Mouse (Mus musculus) adrenal gland, adult 18-20 months (tissue): ENCODE data around the gene Selenom. TPM values are rescaled to one million over a fixed set of nuclear protein-coding genes. Genes with fewer than 3 reads are reported as not detected.
A peak's percentile ranks its signal among the peaks of the same experiment; 100 is the strongest.

ENCODE experiments used
- DNase-seq, 2 experiments: peaks; one replicate each; pipeline ENCODE4 v3.0.0; 2021 to 2022; ENCODE audit warnings: low spot score in 2 of 2
- long read RNA-seq, 2 experiments: library from polyadenylated mRNA; stranded (forward); transcript quantifications; one replicate each; pipeline ENCODE4 v2.0.0; 2021
- total RNA-seq, 2 experiments: library from RNA; stranded (reverse); gene quantifications; 1 replicate in 1 of 2; 2 replicates in 1 of 2; pipeline ENCODE4 v1.2.3; 2021

Selenom gene
- total RNA-seq: 10 to 100 TPM; 40.1 to 43.7 TPM
- long read RNA-seq, experiment 1, transcript Selenom-201 (5 exons, 707 nt): major isoform, 6 of 6 reads
- long read RNA-seq, experiment 1, partial matches to known transcripts: 0 of 6 reads
- long read RNA-seq, experiment 1, other reads (novel, unspliced or antisense): 0 of 6 reads
- long read RNA-seq, experiment 2, transcript Selenom-201 (5 exons, 707 nt): major isoform, 33 of 35 reads
- long read RNA-seq, experiment 2, partial matches to known transcripts: 1 of 35 reads
- long read RNA-seq, experiment 2, other reads (novel, unspliced or antisense): 1 of 35 reads

DNA sequence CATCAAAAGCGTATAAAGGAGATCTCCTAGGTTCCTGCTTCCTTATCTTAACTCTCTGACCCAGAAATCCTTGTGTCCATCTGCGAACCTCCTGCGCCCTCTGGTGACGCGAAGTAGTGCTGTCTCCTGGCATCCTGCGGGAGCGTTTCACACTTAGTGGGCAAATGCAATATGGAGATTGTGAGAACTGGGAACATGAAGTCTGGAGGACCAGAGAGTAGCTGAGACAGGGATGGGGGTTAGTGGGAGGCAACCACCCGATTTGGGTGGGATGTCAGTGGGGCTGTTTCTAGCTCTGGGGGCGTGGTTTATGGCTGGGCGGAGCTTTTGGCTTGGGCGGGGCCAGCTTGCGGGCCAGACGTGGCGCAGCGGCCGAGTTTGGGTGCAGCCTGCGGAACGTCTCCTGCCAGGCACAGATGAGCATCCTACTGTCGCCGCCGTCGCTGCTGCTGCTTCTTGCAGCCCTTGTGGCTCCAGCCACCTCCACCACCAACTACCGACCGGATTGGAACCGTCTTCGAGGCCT, at the start of gene Selenom:
Selenom (plus strand) TSS at position 156 of the 526 bp plus-strand sequence.
- peak; percentile 88 for DNase-seq

DNA sequence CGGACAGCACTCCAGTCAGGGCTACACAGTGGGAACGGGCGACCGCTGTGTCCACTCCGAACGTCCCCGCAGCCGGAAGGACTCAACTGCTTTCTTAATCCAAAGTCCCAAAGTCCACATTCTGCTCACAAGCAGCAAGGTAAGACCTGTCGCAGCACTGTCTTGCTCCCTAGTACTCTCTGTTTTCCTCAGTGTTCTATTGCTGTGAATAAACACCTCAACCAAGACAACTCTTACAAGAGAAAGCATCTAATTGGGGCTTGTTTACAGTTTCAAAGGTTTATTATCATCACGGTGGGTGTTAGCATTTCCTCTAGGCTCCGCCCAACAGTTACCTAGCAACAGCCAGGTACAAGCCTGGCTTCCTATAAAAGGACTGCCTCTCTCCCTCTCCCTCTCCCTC, 43.0 kb upstream of the Selenom start:
- no peak for DNase-seq

GRCm38 (mm10) chr11:3472484-3472883, 42.0 kb upstream of the Selenom start:
- peak; percentile 84 to 89 for DNase-seq

DNA sequence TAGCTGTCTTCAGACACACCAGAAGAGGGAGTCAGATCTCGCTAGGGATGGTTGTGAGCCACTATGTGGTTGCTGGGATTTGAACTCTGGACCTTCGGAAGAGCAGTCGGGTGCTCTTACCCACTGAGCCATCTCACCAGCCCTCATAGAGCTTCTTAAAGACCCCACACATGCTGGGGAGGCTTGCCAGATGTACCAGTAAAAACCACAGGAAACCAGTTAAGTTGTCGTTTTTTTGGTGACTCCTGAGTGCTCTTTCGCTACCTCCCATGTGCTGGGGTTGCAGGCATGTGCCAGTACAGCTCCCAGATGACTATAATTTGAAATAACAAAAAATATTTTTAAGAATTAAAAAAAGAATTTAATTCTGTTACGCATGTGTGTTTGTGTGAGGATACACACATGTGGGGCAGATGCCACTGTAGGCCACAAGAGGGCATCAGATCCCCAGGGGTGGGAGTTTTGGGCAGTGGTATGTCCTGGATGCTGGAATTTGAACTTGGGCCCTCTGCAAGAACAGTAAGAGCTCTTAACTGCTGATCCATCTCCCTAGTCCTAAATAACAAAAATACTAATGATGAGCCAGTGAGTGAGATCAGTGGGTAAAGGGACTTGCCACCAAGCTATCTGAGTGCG, 39.9 kb upstream of the Selenom start:
- peak in 1 of 2 experiments; percentile 26 for DNase-seq

DNA sequence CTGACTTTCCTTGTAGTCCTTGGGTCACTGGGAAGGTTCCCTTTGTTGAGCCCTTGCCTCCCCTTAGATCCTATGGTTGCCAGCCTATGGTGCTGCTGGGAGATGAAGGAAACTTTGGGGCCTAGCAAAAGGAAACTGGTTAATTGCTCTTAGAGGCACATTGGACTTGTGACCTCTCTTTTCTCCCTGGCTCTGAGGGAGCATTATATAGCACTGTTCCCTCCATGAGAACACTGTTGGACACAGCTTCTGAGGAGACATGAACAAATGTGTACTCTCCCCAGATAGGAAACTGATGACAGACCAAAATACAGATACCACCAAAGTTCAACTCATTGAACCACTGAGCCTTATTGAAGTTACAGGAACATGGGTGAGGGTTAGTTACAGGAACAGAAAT, 39.0 kb upstream of the Selenom start:
- no peak for DNase-seq

DNA sequence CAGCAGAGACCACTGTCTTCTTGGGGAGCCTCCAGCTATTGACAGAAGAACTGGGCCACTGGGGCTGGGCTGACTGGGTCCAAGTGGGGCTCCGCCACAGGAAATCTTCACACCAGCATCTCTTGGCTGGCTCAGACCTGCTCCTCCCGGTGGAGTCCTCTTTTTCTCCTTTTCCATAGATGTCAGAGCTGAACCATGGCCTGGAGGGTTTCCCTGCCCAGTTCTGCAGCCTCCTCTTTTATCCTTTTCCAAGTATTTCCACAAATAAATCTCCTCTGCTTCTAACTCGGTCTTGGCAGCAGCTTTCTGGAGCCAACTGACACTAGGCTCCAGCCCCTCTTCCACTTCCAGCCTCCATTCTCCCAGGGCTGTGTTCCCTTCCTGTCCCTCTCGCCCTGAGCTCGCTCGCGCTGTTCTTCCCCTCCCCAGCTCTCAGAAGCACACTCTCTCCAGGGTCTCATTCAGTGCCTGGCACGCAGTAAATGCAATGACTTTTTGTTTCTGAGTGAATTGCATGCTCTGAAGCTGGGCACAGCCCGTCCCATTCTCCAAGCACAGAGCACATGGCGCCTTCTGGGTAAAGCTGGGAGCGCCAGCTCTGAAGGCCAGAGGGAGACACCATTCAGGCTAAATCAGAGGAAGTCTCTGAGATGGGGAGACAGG, 30.4 kb upstream of the Selenom start:
- no peak for DNase-seq

GRCm38 (mm10) chr11:3486349-3486748, 28.1 kb upstream of the Selenom start:
- no peak for DNase-seq

DNA sequence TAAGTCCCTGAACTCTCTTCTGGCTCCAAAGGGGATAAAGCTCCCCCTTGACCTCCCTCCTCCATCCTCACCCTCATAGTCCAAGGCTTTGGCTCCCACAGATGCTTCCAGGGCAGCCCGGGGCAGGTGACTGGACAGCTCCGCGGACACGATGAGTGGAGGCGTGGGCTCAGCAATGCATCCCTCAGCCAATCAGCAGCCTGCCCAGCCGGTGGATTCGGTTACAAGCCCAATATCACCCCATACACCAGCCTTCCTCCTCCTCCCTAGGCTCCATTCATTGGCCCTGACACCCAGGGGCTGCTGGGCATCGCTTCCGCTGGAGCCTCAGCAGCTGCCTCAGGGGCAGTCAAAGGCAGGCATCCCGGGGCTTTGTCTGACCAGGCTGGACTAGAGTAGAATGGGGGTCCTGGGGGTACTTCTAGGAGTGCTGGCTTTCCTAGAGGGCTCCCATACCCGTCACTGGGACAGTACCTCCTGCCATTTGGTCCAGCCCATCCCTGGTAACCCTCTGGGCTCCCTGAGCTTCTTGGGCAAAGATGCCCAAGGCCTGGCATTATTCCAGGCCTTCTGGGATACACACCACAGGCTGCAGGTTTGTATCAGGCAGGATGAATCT, 26.4 kb upstream of the Selenom start, which contains the start of gene Pla2g3:
Pla2g3 (plus strand) TSS at position 333 of the 619 bp plus-strand sequence.
- DNase-seq: no peak

DNA sequence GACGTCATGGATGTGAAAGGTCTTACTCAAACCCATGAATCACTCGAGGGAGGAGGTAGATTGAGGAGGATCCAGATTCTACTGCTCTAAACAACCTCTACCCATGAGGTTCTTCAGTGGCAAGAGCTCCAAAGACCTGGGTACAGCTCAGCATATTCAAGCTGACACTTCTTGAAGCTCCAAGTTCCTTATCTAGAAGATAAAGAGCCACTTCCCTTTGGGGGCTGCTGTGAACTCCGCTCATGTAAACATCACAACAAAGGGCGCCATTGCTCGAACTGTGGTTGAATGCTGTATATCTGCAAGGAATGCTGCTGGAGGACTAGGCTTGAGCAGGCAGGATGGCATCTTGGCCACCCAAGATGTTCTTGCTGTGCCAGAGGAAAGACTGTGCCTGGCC, 25.4 kb upstream of the Selenom start:
- no peak for DNase-seq

DNA sequence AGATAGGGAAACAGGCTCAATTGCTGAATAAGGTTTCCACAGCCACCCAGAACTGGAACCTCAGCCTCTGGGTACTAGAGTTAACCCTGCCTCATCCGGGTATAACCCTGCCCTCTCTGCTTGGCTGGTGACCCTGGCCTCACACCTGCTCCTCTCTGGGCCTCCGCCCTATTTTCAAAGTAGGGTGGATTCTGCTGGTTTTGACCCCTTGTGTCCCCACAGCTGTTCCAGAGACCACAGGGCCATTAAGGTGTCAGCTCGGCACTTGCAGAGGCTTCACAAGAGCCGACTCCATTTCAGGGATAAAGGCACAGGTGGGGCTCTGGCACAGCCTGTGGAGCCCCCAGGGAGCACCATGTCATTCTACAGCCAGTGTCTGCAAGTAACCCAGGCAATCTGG, 21.7 kb upstream of the Selenom start:
- DNase-seq: no peak

DNA sequence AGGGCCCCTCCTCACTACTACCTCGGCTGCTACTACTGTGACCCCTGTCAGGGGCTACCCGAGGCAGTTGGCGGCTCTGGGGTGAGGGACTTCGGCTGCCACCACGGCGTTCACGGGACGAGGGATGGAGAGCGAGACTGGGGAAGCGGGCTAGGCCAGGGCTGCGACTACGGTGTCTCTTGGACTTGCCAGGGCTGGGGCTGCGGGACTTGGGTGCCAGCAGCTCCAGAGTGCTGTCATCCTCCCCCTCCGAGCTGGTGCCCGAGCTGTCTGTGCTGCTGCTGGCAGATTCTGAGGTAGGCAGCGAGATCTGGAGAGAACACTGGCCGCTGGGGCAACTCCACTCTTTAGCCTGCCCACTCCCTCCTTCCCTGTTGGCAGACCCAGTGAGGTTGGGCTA, 19.6 kb upstream of the Selenom start:
- no peak for DNase-seq

- no peak for DNase-seq
Observed at GRCm38 (mm10) chr11:3495496-3495895, 19.0 kb upstream of the Selenom start.

GRCm38 (mm10) chr11:3496756-3497155, 17.7 kb upstream of the Selenom start:
- no peak for DNase-seq

- DNase-seq: no peak
Observed at GRCm38 (mm10) chr11:3497296-3497695, 17.2 kb upstream of the Selenom start.

DNA sequence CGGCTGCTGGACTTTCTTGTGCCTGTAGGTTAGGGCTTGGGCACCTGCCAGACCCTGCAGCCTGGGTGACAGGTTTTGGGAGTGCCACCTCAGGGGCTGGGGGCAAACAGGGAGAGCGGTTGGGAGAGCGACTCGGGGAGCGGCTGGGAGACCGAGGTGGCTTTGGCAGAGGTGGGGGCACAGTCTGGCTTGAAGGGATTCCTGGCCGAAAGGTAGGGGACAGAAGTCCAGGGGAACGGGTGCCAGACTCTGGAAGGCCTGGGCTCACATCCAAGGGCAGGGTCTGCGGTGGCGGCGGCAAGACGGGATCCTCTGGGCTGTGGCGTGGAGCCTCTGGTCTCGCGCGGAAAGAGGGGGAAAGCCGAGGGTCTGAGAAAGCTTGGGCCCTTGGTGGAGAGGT, 12.4 kb upstream of the Selenom start:
- DNase-seq: no peak

- DNase-seq: no peak
Observed at GRCm38 (mm10) chr11:3502459-3503072, 11.9 kb upstream of the Selenom start.

GRCm38 (mm10) chr11:3503755-3504693, 10.5 kb upstream of the Selenom start:
- DNase-seq: no peak

- no peak for DNase-seq
Observed at GRCm38 (mm10) chr11:3508226-3508625, 6.3 kb upstream of the Selenom start.

- no peak for DNase-seq
Observed at GRCm38 (mm10) chr11:3509181-3510085, 5.1 kb upstream of the Selenom start.
